Mouse (Mus musculus) gastrocnemius, postnatal 4 days (tissue): ENCODE measurements around the gene Vmn1r4. TPM values are rescaled to one million over a fixed set of nuclear protein-coding genes. Genes with fewer than 3 reads are reported as not detected.
A peak's percentile ranks its signal among the peaks of the same experiment; 100 is the strongest.

ENCODE experiments used
- DNase-seq, 2 experiments: peaks; one replicate each; pipeline ENCODE4 v3.0.0; 2021 to 2022; ENCODE audit warnings: low spot score in 2 of 2, mixed read lengths in 2 of 2
- long read RNA-seq, 2 experiments: library from polyadenylated mRNA; stranded (forward); transcript quantifications; one replicate each; pipeline ENCODE4 v2.0.0; 2021
- total RNA-seq, 2 experiments: library from RNA; stranded (reverse); gene quantifications; 2 replicates each; pipeline ENCODE4 v1.2.3; 2021

The Vmn1r4 gene
- total RNA-seq: under 1 TPM; 0.13 to 0.61 TPM
- long read RNA-seq, experiment 1: 0 reads
- long read RNA-seq, experiment 2: 0 reads

GRCm38 (mm10) chr6:56923726-56924707 lies at the start of gene Vmn1r4, which contains the start of gene Nt5c3:
Gene Vmn1r4, plus strand, starts transcription at chr6:56924015.
Gene Nt5c3, minus strand, starts transcription at chr6:56923932.
- DNase-seq: peak; percentile 86 to 92

DNA sequence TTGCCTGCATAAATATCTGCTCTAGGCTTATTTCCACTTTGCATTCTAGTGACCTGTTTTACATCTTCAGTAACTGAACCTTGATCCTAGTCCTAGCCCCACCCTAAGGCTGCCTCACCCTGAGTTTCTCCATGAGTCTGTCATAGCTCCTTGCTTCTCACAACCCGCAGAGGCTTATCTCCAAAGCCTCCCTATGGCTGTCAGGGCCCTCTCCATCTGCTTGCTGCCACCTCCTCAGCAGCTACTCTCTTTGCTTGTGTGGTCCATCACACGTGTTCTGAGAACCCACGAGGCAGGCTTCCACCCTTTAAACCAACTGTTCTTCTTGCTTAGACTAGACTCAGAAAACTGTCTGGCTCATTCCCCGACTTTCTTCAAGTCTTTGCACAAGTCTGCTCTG lies 46.9 kb upstream of the Vmn1r4 start:
- no peak for DNase-seq

DNA sequence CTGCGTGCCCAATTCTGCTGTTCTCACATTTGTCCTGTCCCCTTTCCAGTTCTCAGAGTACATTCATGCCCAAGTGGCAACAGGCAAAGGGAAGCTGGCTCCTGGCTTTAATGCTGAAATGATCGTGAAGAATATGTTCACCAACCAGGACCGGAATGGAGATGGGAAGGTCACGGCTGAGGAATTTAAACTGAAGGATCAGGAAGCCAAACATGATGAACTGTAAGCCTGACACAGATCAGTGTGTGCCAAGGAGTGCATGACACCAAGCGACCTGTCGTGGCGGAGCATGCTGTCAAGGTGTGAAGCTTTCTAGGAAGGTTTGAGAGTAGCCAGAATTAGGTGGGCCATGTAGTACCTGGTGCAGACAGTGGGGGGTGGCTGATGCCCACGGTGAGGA lies 45.8 kb upstream of the Vmn1r4 start:
- DNase-seq: no peak

DNA sequence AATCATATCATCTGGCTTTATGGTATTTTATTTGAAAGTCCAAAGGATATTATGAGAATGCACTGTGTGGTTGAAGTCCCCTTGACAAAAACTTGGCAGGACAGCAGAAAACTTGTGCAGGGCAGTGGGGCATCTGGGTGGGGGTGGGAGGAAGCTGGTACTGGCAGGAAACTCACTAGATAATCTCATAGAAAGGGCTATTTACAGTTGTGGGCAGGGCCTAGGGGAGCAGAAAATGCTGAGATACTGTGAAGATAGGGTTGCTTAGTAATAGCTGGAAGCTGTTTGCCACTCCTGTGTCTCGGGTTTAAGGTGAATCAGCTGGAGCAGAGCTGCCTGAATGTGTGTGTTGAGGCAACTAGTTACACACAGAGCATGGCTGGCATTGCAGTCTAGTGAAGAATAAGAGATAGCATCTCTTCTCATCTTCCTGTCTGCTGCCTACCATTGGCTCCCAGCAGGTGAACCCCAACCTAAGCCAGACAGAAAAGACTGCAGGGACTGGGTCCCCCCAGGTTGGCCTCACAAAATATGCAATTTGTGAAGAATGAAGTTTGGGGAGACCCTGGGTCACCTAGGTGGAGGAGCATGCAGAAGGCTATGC lies 44.4 kb upstream of the Vmn1r4 start:
- DNase-seq: no peak

DNA sequence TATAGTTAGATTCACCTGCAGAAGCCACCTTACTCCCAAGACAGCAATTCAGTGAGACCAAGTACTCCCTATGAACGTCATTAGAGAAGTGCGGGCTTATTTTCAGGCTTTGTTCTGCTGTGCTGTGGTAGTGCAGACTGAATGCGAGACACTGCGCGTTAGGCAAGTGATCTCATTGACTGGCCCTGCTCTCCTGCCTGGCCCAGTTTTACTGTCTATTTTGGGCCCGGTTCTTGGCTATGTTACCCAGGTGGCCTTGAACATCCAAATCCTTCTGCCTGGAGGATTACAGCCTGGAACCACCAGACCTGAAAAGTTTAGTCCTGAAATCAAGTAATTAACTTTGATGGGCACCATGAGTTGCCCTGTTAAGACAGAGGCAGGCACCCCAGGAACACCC lies 35.3 kb upstream of the Vmn1r4 start:
- DNase-seq: no peak

DNA sequence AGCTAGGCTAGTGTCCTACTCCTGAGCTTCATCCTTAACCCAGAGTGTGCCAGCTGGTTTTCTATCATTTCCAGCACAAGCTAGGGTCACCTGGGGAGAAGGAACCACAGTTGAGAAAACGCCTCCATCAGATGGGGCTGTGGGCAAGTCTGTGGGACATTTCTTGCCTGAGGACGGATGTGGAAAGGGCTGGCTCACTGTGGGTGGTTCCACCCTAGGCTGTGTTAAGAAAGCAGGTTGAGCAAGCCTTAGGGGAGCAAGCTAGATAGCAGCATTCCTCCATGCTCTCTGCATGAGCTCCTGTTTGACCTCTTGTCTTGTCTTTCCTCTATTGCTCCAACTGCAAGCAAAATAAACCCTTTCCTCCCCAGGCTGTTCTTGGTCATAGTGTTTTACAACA lies 33.1 kb upstream of the Vmn1r4 start:
- DNase-seq: no peak

- no peak for DNase-seq
These were observed 24.2 kb upstream of the Vmn1r4 start for GRCm38 (mm10) chr6:56899601-56900000.

- DNase-seq: no peak
These were observed 22.5 kb upstream of the Vmn1r4 start for GRCm38 (mm10) chr6:56901336-56901735.

GRCm38 (mm10) chr6:56901824-56902386 lies 21.9 kb upstream of the Vmn1r4 start:
- no peak for DNase-seq

GRCm38 (mm10) chr6:56902606-56903520 lies 21.0 kb upstream of the Vmn1r4 start:
- DNase-seq: no peak

DNA sequence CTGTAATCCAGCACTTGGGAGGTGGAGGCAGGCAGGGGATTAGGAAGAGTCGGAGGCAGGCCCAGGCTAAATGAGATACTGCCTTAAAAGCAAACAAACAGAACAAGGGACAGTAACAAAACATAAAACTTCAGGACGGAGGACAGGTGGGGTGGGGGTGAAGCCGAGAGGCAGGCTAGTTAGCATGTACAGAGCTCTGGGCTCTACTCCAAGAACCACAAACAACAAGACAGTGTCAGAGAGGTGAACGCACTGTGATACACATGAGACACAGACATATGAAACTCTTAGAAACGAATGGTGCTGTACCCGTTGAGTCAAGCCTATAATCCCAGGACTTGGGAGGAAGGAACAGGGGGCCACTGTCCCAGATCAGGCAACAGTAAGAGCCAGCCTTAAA lies 20.0 kb upstream of the Vmn1r4 start:
- DNase-seq: no peak

- DNase-seq: no peak
These were observed 19.5 kb upstream of the Vmn1r4 start for GRCm38 (mm10) chr6:56904330-56904729.

DNA sequence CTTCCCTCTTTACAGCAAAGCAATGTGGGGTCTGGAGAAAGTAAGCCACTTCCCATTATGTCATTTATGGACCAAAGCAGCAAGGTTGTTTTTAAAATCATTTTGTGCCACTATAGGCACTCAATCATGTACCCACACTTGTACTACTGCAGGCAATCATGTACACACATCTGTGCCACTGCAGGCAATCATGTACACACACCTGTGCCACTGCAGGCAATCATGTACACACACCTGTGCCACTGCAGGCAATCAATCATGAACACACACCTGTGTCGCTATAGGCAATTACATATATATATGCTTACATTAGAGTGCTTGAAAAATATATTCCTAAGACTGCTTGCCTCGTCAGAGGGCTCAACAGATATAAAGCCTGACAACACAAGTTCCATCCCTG lies 18.8 kb upstream of the Vmn1r4 start:
- DNase-seq: no peak

DNA sequence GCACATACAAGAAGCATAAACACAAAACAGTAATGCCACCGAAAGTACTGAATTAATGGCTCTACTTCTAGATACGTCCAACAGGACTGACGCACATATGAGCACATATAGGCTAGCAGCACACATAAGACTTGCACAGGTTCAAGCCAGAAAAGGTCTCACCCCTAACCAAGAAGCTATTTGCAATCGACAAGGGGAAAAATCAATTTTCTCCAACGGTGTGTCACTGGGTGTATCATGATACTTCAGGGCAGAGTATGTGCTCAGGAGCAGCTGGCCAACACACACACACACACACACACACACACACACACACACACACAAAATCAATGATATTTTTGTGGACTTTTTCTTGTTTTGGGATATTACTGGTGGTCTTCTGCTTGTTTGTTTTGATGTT lies 18.3 kb upstream of the Vmn1r4 start:
- DNase-seq: no peak

DNA sequence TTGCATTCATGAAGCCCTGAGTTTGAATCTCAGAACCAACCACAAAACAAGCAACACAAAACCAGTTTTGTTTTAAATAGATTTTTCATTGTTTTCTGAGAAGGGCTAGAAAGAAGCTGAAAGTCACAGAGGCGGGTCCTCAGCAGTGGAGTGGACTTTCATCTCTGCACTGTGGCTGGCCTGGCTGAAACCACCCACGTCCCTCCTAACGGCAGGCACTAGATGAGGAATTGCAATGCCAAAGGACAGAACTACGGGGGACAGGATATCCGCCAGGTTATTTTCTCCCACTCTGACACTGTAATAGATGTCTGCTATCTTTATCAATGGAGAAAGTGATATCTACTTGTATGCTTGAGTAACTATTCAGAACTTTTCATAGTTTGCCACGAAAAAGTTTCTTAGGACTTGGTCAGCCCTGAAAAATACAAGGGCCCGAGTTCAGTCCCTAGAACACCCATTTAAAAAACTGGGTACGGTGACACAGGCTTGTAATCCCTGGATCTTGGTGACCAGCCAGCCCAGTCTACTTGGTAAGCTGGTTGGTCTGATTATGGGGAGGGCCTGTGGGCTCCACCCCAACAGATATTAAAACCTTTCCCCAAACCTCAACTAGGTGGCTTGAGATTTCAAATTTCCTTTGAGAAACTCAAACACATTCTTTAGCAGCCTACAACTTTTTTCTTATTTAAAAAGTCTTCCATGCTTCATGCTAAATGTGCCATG lies 17.5 kb upstream of the Vmn1r4 start:
- no peak for DNase-seq

GRCm38 (mm10) chr6:56907973-56908372 lies 15.8 kb upstream of the Vmn1r4 start:
- no peak for DNase-seq

GRCm38 (mm10) chr6:56908397-56908796 lies 15.4 kb upstream of the Vmn1r4 start:
- DNase-seq: no peak

GRCm38 (mm10) chr6:56908912-56909311 lies 14.9 kb upstream of the Vmn1r4 start:
- peak; percentile 28 to 48 for DNase-seq

GRCm38 (mm10) chr6:56910910-56911309 lies 12.9 kb upstream of the Vmn1r4 start:
- no peak for DNase-seq
